Mouse (Mus musculus) erythroblast, embryonic 14.5 days (primary cell): ENCODE data around the gene Casr.

Experiments used
- GATA1 ChIP-seq: IDR thresholded peaks from 2 replicates; pipeline ENCODE4 v1.6.1; 2012; ENCODE audit warnings: low read length, inconsistent platforms, mixed read lengths
- TAL1 ChIP-seq: IDR thresholded peaks from 3 replicates; pipeline ENCODE4 v1.6.1; 2012; ENCODE audit warnings: low read length, inconsistent platforms, mixed read lengths

DNA sequence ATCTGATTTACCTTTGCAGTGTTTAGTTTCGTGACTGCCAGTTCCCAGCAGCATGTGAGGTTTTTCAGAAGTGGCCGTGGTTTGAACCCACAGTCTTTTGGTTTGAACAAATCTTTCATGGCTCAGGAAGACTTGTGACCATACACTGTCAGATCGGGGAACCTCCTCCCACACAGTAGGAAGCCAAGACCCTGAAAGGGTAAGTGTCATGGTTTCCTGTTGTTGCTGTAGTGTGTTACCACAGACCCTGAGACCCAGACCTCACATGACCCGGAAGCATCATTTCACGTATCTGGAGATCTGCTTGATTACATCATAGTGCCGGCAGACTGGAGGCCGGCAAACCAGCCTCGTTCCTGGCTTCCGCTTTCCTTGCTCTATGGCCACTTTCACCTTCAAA, 85.1 kb downstream of the Casr start:
- TF ChIP-seq GATA1 = no peak
- TF ChIP-seq TAL1 = no peak
